Mouse (Mus musculus): ENCODE measurements at regions not wholly inside any gene's neighbourhood (a gene's known extent, or its start where the extent isn't known, plus 50 kb on each side); places are given as distances from the start of the nearest gene placed in this dataset.

DNA sequence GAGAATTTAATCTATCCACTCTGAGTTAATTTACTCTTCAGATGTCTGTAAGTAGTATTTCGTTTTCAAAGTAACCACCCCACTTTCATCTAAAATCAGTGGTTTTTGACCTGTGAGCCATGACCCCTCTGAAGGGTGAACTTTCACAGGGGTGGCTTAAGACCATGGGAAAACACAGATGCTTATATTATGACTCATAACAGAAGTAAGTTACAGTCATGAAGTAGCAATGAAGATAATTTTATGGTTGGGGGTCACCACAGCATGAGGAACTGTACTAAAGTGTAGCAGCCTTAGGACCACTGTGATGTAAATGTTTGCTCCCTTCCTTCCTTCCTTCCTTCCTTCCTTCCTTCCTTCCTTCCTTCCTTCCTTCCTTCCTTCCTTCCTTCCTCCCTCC lies 215.2 kb downstream of the Zfp619 start:
- TF ChIP-seq CTCF (IDR thresholded peaks at IDR 0.05) (no peak), EP300 (IDR thresholded peaks at IDR 0.05) (no peak)
